Mouse (Mus musculus): ENCODE results near the gene Dnal1.

The Dnal1 gene

GRCm38 (mm10) chr12:84185547-84185946 lies 71.4 kb downstream of the Dnal1 start:
- no peak for DNase-seq (ENCODE audit: low spot score)

GRCm38 (mm10) chr12:84186536-84186935 lies 72.4 kb downstream of the Dnal1 start:
- DNase-seq (ENCODE audit: low spot score) = no peak

DNA sequence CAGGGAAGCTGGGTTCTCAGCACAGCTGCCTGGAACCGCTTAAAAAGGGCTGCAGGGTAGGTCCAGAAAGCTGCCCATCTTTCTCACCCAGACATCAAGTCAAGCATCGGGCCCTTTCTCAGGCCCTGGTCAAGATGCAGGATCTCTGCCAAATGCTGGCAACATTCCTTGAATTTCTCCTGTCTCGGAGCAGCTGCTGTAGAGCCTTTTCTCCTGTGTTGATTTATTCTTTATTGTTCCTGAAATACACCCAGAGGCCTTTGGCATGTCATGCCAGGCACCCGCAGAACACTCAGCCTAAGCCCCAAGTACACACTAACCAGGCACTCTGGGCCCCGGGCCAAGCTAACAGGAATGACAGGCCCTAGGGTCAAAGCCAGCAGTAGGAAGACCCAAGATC lies 72.8 kb downstream of the Dnal1 start:
- DNase-seq (ENCODE audit: low spot score) = peak; percentile 88

- peak; percentile 51 for DNase-seq (ENCODE audit: low spot score)
These were observed 73.8 kb downstream of the Dnal1 start for GRCm38 (mm10) chr12:84187752-84188601.

DNA sequence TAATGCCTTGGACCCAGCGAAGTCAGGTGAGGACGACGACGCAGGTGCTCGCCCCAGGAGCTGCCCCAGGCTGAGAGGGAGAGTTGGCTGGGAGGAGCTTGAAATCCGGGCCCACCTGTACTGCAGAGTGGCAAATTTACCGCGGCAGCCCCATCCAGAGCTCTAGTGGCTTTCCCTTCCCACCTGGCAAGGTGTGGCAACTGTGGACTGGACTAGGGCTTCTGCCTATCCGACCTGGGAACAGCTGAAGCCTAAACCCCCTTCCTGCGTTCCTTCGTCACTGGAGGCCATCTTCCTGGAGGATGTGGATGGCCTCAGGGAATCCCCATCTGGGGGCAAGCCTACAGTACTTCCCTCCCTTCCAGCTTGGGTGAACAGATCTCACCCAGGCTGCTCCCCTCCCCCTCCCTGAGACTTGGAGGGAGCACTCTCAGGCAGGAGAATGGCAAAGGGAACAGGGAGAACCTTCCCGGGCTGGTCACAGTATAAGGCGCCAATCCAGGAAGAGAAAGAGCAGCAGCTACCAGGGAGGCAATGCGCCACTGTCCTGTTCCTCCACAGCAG lies 74.8 kb downstream of the Dnal1 start:
- no peak for DNase-seq (ENCODE audit: low spot score)

GRCm38 (mm10) chr12:84190151-84190820 lies 76.1 kb downstream of the Dnal1 start:
- no peak for DNase-seq (ENCODE audit: low spot score)

DNA sequence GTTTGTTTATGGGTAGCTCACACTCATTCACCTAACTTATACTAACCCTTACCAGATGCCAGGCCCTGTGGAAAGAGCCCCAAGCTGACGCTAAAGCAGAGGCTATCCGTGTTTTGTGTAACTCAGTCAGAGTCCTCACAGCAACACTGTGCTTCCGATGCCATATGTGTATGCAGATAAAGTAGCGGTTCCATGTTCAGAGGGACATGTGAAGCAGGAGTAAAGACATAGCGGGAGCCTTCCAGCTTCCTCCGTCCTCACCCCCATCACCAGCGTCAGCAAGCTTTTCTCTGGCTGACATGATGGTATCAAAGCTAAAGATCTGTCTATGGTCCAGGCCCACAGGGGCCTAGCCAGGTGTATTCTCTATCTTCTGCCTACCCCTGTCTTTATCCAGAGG lies 77.0 kb downstream of the Dnal1 start:
- DNase-seq (ENCODE audit: low spot score) = no peak

- DNase-seq (ENCODE audit: low spot score) = no peak
These were observed 77.6 kb downstream of the Dnal1 start for GRCm38 (mm10) chr12:84191770-84192169.

- DNase-seq (ENCODE audit: low spot score) = no peak
These were observed 78.1 kb downstream of the Dnal1 start for GRCm38 (mm10) chr12:84192280-84192679.

- DNase-seq (ENCODE audit: low spot score) = peak; percentile 64
These were observed 78.8 kb downstream of the Dnal1 start for GRCm38 (mm10) chr12:84192741-84193641.

DNA sequence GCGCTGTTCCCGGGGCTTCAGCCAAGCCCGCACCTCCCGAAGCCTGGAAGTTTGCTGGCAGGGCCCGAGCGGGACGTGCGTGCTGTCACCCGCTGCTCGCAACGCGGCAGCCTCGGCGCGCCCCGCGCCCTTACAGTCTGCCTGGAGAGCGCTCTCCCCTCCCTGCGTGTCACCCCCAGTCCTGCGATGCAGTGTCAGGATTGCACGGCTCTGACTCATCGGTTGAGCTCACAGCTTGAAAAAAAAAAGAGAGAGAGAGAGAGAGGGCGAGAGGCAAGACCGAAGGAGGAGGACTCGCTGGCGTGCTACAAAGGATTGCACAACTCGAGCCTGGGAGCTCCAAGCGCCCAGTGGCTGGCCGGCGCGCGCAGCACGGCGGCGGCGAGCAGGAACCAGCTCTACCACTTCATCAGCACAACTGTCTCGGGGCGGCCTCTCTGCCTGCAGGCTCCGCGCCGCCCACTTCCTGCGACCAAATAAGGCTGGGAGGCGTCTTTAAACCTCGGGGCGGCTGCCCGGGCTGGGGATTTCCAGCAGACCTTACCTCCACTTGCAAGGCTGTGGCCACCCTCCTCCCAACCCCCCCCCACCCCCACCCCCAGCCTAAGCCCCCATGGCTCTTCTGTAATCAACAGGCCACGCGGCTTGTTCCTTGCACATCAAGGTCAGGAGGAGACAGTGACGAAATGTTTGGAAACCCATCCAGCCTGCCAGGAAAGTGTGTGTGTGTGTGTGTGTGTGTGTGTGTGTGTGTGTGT lies 79.7 kb downstream of the Dnal1 start:
- DNase-seq (ENCODE audit: low spot score) = peak; percentile 97

DNA sequence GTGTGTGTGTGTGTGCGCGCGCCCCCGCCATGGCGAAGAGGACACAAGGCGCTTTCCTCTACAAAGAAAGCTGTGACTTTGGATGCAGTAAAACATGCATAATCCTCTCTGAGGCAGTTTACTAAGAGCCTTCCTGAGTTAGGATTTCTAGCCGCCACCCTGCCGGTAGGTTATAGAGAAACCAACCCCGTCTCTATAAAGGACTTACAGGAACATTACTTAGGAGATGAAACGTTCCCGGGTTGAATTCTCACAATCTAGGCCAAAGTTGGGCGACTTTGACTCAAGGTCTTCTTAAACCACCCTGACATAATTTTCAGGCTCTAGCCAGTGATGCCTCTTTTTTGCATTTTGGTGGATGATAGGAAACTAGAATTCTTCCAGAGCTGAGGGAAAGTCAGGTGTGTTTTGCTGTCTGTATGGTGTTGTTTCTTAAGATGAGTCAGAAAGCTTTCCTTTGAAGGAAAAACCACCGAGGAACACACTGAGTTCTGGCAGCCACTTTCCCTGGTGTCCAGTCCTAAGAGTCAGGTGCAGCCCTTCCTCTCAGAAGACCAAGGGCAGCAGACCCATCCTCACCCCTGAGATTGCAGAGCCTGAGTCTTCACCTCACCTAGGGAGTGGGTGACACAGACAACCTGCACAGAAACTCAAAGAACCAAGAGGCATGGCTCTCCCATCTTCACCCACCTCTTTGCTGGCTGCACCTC lies 80.4 kb downstream of the Dnal1 start:
- DNase-seq (ENCODE audit: low spot score) = no peak

- DNase-seq (ENCODE audit: low spot score) = no peak
These were observed 81.0 kb downstream of the Dnal1 start for GRCm38 (mm10) chr12:84195195-84195594.
